ENCODE assay signal across 13 mouse cellular contexts in the genomic region with DNA sequence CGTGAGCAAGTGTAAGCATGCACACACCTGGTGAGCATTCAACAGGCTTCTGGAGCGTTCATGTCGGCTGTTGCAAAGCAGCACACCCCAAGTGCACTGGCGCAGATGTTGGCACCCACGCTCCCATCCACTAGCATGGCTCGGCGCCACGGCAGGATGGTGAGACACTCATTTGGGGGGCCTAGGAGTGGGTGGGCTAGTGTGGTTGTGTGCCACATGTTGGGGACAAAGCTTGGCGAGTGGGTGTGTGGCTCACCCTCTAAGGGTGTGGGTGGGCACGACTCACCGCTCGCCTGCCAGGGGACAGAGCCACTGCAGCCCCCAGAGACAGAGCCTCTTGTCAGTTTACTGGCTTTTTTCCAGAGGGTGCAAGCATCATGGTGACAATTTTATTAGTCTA. TPM values are rescaled to one million over a fixed set of nuclear protein-coding genes. Genes with fewer than 3 reads are reported as not detected.
DNase-seq lines count a peak whose midpoint lies in the region.
"Had no signal": no experiment of that assay in that cellular context is flagged by ENCODE, and none has a peak within 500 bp of the region (broad histone marks: within the 10 kb centered on the region; RNA-seq: fewer than 3 reads in every experiment).

No protein-coding gene starts in this region.

- DNase-seq in cerebellum, adult 18-20 months = peak; percentile 4 to 45
- DNase-seq in cerebellum, adult 8-10 months = no peak
- peak; percentile 73 to 76 for DNase-seq in layer of hippocampus, adult 18-20 months (ENCODE audit: low spot score in 2 of 2)
- no peak for DNase-seq in layer of hippocampus, postnatal 10 days (ENCODE audit: low spot score in 2 of 2)
- DNase-seq in right cerebral cortex, adult 2 months (ENCODE audit: low spot score in 2 of 2) = peak; percentile 85 to 86
- DNase-seq in right cerebral cortex, postnatal 10 days (ENCODE audit: low spot score in 2 of 2) = no peak
- no peak for DNase-seq in gastrocnemius, adult 8-10 months (ENCODE audit: low spot score in 2 of 2)
- DNase-seq in adrenal gland, adult 8-10 months = no peak
- DNase-seq: kidney, adult 11 months; liver, postnatal 0 days; retina, postnatal 1 day; thymus, postnatal 14 days had no signal

RNA-seq across cellular contexts. Expression of a gene that starts 7.4 kb away (rescaled TPM):
- 100 to 1,000 TPM; 109 to 117 TPM for total RNA-seq in layer of hippocampus, adult 18-20 months (2021)
- 10 to 100 TPM; 54.5 to 58.5 TPM for total RNA-seq in layer of hippocampus, postnatal 10 days (2021)
- 1 to 10 TPM in 1 of 4 experiments, under 1 TPM in 3; 0.63 to 1.3 (median 0.94) TPM for total RNA-seq in gastrocnemius, adult 8-10 months (2022)
- 10 to 100 TPM; 39.9 to 74.9 (median 58.7) TPM for total RNA-seq in adrenal gland, adult 8-10 months (2022)

RNA-seq across cellular contexts. Expression of a gene that starts 9.9 kb away (rescaled TPM):
- 10 to 100 TPM; 33.2 to 33.9 TPM for total RNA-seq in layer of hippocampus, adult 18-20 months (2021)
- total RNA-seq in layer of hippocampus, postnatal 10 days (2021) = 10 to 100 TPM; 20.8 to 21.1 TPM
- 1 to 10 TPM; 4.2 to 6.9 (median 5.4) TPM for total RNA-seq in gastrocnemius, adult 8-10 months (2022)
- 10 to 100 TPM; 32.3 to 46.1 (median 44.7) TPM for total RNA-seq in adrenal gland, adult 8-10 months (2022)

RNA-seq across cellular contexts. Expression of a gene that starts 22.3 kb away (rescaled TPM):
- total RNA-seq in layer of hippocampus, adult 18-20 months (2021) = 10 to 100 TPM; 18.3 to 20.5 TPM
- 10 to 100 TPM; 10.1 to 11.1 TPM for total RNA-seq in layer of hippocampus, postnatal 10 days (2021)
- 1 to 10 TPM; 2.0 to 4.5 (median 2.3) TPM for total RNA-seq in gastrocnemius, adult 8-10 months (2022)
- total RNA-seq in adrenal gland, adult 8-10 months (2022) = 10 to 100 TPM; 22.3 to 28.9 (median 25.9) TPM

RNA-seq across cellular contexts. Expression of a gene that starts 31.6 kb away (rescaled TPM):
- 1 to 10 TPM; 2.7 to 3.3 TPM for total RNA-seq in layer of hippocampus, adult 18-20 months (2021)
- 1 to 10 TPM; 3.3 to 6.1 TPM for total RNA-seq in layer of hippocampus, postnatal 10 days (2021)
- 1 to 10 TPM; 2.7 to 5.0 (median 4.0) TPM for total RNA-seq in gastrocnemius, adult 8-10 months (2022)
- 10 to 100 TPM in 2 of 4 experiments, 1 to 10 TPM in 2; 7.7 to 16.5 (median 11.4) TPM for total RNA-seq in adrenal gland, adult 8-10 months (2022)
- total RNA-seq: hematopoietic stem cell, adult 5-6 weeks had no signal

Comparison
In these comparisons a context has a peak if more than half of its experiments do, and no peak if none do; other contexts are left out.
1. DNase-seq: peak in cerebellum, adult 18-20 months (2 of 2), layer of hippocampus, adult 18-20 months (2 of 2) and right cerebral cortex, adult 2 months (2 of 2); none in cerebellum, adult 8-10 months (single experiment), layer of hippocampus, postnatal 10 days (0 of 2), right cerebral cortex, postnatal 10 days (0 of 2), gastrocnemius, adult 8-10 months (0 of 2) and adrenal gland, adult 8-10 months (single experiment).
2. RNA of a gene that starts 7.4 kb away (total RNA-seq): 109 to 117 TPM in layer of hippocampus, adult 18-20 months, 39.9 to 74.9 TPM in adrenal gland, adult 8-10 months and 54.5 to 58.5 TPM in layer of hippocampus, postnatal 10 days; 0.63 to 1.3 TPM in gastrocnemius, adult 8-10 months; every median in the first group is over 10 times any median in the second.